Mouse (Mus musculus) forebrain, embryonic 11.5 days (tissue): ENCODE results near the gene Hnrnpdl. TPM values are rescaled to one million over a fixed set of nuclear protein-coding genes. Genes with fewer than 3 reads are reported as not detected.

ENCODE experiments used
- polyA plus RNA-seq: library from polyadenylated mRNA; unstranded; fragments of >200 nt; fragmentation: Nextera tagmentation; extraction: Ambion mirVana; gene quantifications from 2 replicates; pipeline ENCODE4 v1.2.1, GENCODE M21; 2014

Gene Hnrnpdl
- polyA plus RNA-seq, 1 experiment from 2014 or later: 296 TPM

Other genes starting within 250 kb of the Hnrnpdl start
- 0.51 TPM in 1 of 2 replicates, not detected in the other for gene Vamp9, start 133.4 kb downstream of the Hnrnpdl start, polyA plus RNA-seq
- gene Hnrnpd, start 60.7 kb downstream of the Hnrnpdl start, polyA plus RNA-seq: 274 and 313 TPM in 2 replicates
- 2.8 and 3.4 TPM in 2 replicates for gene 4930524J08Rik, start 60.6 kb downstream of the Hnrnpdl start, polyA plus RNA-seq
- 50.5 and 53.1 TPM in 2 replicates for gene Enoph1, start 321 bp upstream of the Hnrnpdl start, polyA plus RNA-seq
- 2.4 TPM in 2 replicates for gene Tmem150c, start 120.1 kb upstream of the Hnrnpdl start, polyA plus RNA-seq